ENCODE assay signal across 20 mouse cellular contexts in genomic region chr5:30108233-30108632, GRCm38 (mm10). TPM values are rescaled to one million over a fixed set of nuclear protein-coding genes. Genes with fewer than 3 reads are reported as not detected.
DNase-seq lines count a peak whose midpoint lies in the region; ATAC-seq and TF ChIP-seq lines count a peak whose summit lies in the region.
"Had no signal": no experiment of that assay in that cellular context is flagged by ENCODE, and none has a peak within 500 bp of the region (broad histone marks: within the 10 kb centered on the region; RNA-seq: fewer than 3 reads in every experiment).

No protein-coding gene starts in this region.

- peaks cover 79% of the 10 kb centered on the region for H3K4me1 ChIP-seq in midbrain, embryonic 10.5 days
- H3K4me1 ChIP-seq in midbrain, postnatal 0 days (ENCODE audit: insufficient read depth, low read length), result peaks cover 14% of the 10 kb centered on the region
- peaks cover 68% of the 10 kb centered on the region for H3K4me1 ChIP-seq in forebrain, embryonic 15.5 days
- H3K4me1 ChIP-seq in hindbrain, embryonic 16.5 days (ENCODE audit: control insufficient read depth, insufficient read depth, low read depth, low read length), result peaks cover 44% of the 10 kb centered on the region
- peaks cover 37% of the 10 kb centered on the region for H3K4me1 ChIP-seq in neural tube, embryonic 14.5 days (ENCODE audit: control insufficient read depth, insufficient read depth, low read length)

- H3K27me3 ChIP-seq in midbrain, embryonic 10.5 days (ENCODE audit: low read depth, poor library complexity, severe bottlenecking), result peaks cover 82% of the 10 kb centered on the region
- peaks cover under 1% of the 10 kb centered on the region; the same call in 1 of the 2 replicates for H3K27me3 ChIP-seq in midbrain, postnatal 0 days (ENCODE audit: insufficient read depth, low read length)
- no peaks in the 10 kb centered on the region for H3K27me3 ChIP-seq in forebrain, embryonic 15.5 days
- H3K27me3 ChIP-seq in hindbrain, embryonic 16.5 days (replicated peaks; ENCODE audit: control insufficient read depth, insufficient read depth, low read length), result peaks cover 12% of the 10 kb centered on the region
- no peaks in the 10 kb centered on the region for H3K27me3 ChIP-seq in neural tube, embryonic 14.5 days (ENCODE audit: control insufficient read depth, insufficient read depth, low read length)

- WGBS in midbrain, embryonic 10.5 days, result 53% methylated on average over 6 of the region's 6 CpGs
- WGBS in midbrain, postnatal 0 days, result 72% methylated on average over 6 of the region's 6 CpGs
- 62% methylated on average over 6 of the region's 6 CpGs for WGBS in forebrain, embryonic 15.5 days
- WGBS in hindbrain, embryonic 16.5 days, result 61% methylated on average over 6 of the region's 6 CpGs
- 62% methylated on average over 6 of the region's 6 CpGs for WGBS in neural tube, embryonic 14.5 days

- peak overlapping the region; percentile 89 for H3K27ac ChIP-seq in midbrain, embryonic 10.5 days (replicated peaks)
- no peak overlapping the region for H3K27ac ChIP-seq in midbrain, postnatal 0 days (ENCODE audit: low read depth, low read length)
- 0 out of 2 replicates have a peak overlapping the region, but pooled peaks have one; percentile 84 for H3K27ac ChIP-seq in forebrain, embryonic 15.5 days (replicated peaks)
- H3K27ac ChIP-seq in hindbrain, embryonic 16.5 days (ENCODE audit: low read depth, low read length), result peak overlapping the region; percentile 80
- H3K27ac ChIP-seq in neural tube, embryonic 14.5 days (ENCODE audit: low read depth, low read length), result peak overlapping the region; percentile 72
- H3K27ac ChIP-seq: embryonic facial prominence, embryonic 15.5 days; stomach, postnatal 0 days had no signal

- H3K4me2 ChIP-seq in midbrain, postnatal 0 days (ENCODE audit: low read depth, low read length, poor library complexity, severe bottlenecking), result no peak overlapping the region
- peak overlapping the region; percentile 86; the same call in 1 of the 2 replicates for H3K4me2 ChIP-seq in forebrain, embryonic 15.5 days (replicated peaks)
- peak overlapping the region; percentile 25 for H3K4me2 ChIP-seq in hindbrain, embryonic 16.5 days (ENCODE audit: low read length)
- peak overlapping the region; percentile 93; the same call in 1 of the 2 replicates for H3K4me2 ChIP-seq in neural tube, embryonic 14.5 days (ENCODE audit: low read depth, low read length)
- H3K4me2 ChIP-seq: embryonic facial prominence, embryonic 15.5 days had no signal

- ATAC-seq in midbrain, postnatal 0 days (ENCODE audit: low FRiP score), result no peak
- ATAC-seq in forebrain, embryonic 15.5 days (replicated peaks), result no peak
- no peak for ATAC-seq in hindbrain, embryonic 16.5 days
- ATAC-seq in neural tube, embryonic 14.5 days (ENCODE audit: low read depth), result no peak

- no peak for TF ChIP-seq CTCF in midbrain, postnatal 0 days (IDR thresholded peaks at IDR 0.05)

- H3K9ac ChIP-seq in midbrain, postnatal 0 days (replicated peaks; ENCODE audit: low read length, poor library complexity, severe bottlenecking), result no peak overlapping the region
- H3K9ac ChIP-seq in forebrain, embryonic 15.5 days (replicated peaks), result no peak overlapping the region
- no peak overlapping the region for H3K9ac ChIP-seq in hindbrain, embryonic 16.5 days (ENCODE audit: low read depth, low read length)
- no peak overlapping the region for H3K9ac ChIP-seq in neural tube, embryonic 14.5 days (replicated peaks; ENCODE audit: low read depth, low read length)
- H3K9ac ChIP-seq: embryonic facial prominence, embryonic 15.5 days had no signal

- H3K9me3 ChIP-seq in midbrain, embryonic 10.5 days (replicated peaks), result no peaks in the 10 kb centered on the region
- H3K9me3 ChIP-seq in midbrain, postnatal 0 days (ENCODE audit: low read length), result no peaks in the 10 kb centered on the region
- H3K9me3 ChIP-seq in forebrain, embryonic 15.5 days, result no peaks in the 10 kb centered on the region
- H3K9me3 ChIP-seq in hindbrain, embryonic 16.5 days (ENCODE audit: control insufficient read depth, low read length), result no peaks in the 10 kb centered on the region
- H3K9me3 ChIP-seq in neural tube, embryonic 14.5 days (ENCODE audit: control insufficient read depth, low read length), result no peaks in the 10 kb centered on the region
- H3K9me3 ChIP-seq: embryonic facial prominence, embryonic 15.5 days had no signal

- peak overlapping the region; percentile 71 for H3K4me3 ChIP-seq in midbrain, embryonic 10.5 days
- no peak overlapping the region for H3K4me3 ChIP-seq in midbrain, postnatal 0 days (ENCODE audit: low read depth, low read length)
- no peak overlapping the region for H3K4me3 ChIP-seq in forebrain, embryonic 15.5 days
- H3K4me3 ChIP-seq in hindbrain, embryonic 16.5 days (ENCODE audit: low read length), result no peak overlapping the region
- no peak overlapping the region for H3K4me3 ChIP-seq in neural tube, embryonic 14.5 days (ENCODE audit: low read depth, low read length)
- H3K4me3 ChIP-seq: embryonic facial prominence, embryonic 15.5 days had no signal

- no peak for DNase-seq in midbrain, embryonic 10.5 days (ENCODE audit: low spot score)
- no peak for DNase-seq in midbrain, postnatal 0 days (ENCODE audit: low spot score)
- no peak for DNase-seq in frontal cortex, adult 2 months (ENCODE audit: extremely low spot score in 1 of 2, low spot score in 1 of 2)
- no peak for DNase-seq in adrenal gland, adult 2 months
- DNase-seq: adrenal gland, postnatal 25 days; kidney, adult 11 months; kidney, postnatal 36 days; layer of hippocampus, postnatal 36 days; lung, adult 2 months had no signal

- H3K36me3 ChIP-seq in midbrain, embryonic 10.5 days, result 0 out of 2 replicates have a peak, but pooled peaks cover 6% of the 10 kb centered on the region
- no peaks in the 10 kb centered on the region for H3K36me3 ChIP-seq in midbrain, postnatal 0 days (ENCODE audit: insufficient read depth, low read length)
- no peaks in the 10 kb centered on the region for H3K36me3 ChIP-seq in forebrain, embryonic 15.5 days
- H3K36me3 ChIP-seq in hindbrain, embryonic 16.5 days (ENCODE audit: control insufficient read depth, insufficient read depth, low read length), result no peaks in the 10 kb centered on the region
- H3K36me3 ChIP-seq in neural tube, embryonic 14.5 days (ENCODE audit: control insufficient read depth, insufficient read depth, low read length), result no peaks in the 10 kb centered on the region
- H3K36me3 ChIP-seq: embryonic facial prominence, embryonic 15.5 days had no signal

RNA-seq across cellular contexts. Expression of gene 3110082J24Rik, which starts 2.3 kb away (rescaled TPM):
- polyA plus RNA-seq in midbrain, embryonic 10.5 days (2016; fragmentation: Nextera tagmentation; extraction: Ambion mirVana), result 2.4 and 3.7 TPM in 2 replicates
- total RNA-seq in midbrain, postnatal 0 days (2014; rRNA removed), result 3.3 and 4.3 TPM in 2 replicates
- 2.6 and 3.8 TPM in 2 replicates for polyA plus RNA-seq in midbrain, postnatal 0 days (2015; fragmentation: Nextera tagmentation; extraction: Ambion mirVana)
- 2.9 and 3.1 TPM in 2 replicates for polyA plus RNA-seq in forebrain, embryonic 15.5 days (2015; fragmentation: Nextera tagmentation; extraction: Ambion mirVana)
- 3.5 and 4.6 TPM in 2 replicates for polyA plus RNA-seq in hindbrain, embryonic 16.5 days (2015; fragmentation: Nextera tagmentation; extraction: Ambion mirVana)
- 4.3 and 4.8 TPM in 2 replicates for polyA plus RNA-seq in neural tube, embryonic 14.5 days (2014; fragmentation: Nextera tagmentation; extraction: Ambion mirVana)
- polyA plus RNA-seq in frontal cortex, adult 2 months (2012; rRNA removed), result 4.3 and 4.6 TPM in 2 replicates
- total RNA-seq in adrenal gland, adult 2 months (2021), result not detected
- not detected in 2 replicates for polyA plus RNA-seq in adrenal gland, adult 2 months (2012; rRNA removed)
- total RNA-seq: adrenal gland, postnatal 25 days; megakaryocyte progenitor cell, adult 5-6 weeks; MEL had no signal
- polyA plus RNA-seq: embryonic facial prominence, embryonic 15.5 days; gonadal fat pad, adult 2 months; heart, embryonic 16.5 days; limb, embryonic 14.5 days; lung, adult 2 months; spleen, adult 2 months; stomach, postnatal 0 days had no signal

RNA-seq across cellular contexts. Expression of gene Garem2, which starts 3.3 kb away (rescaled TPM):
- polyA plus RNA-seq in midbrain, embryonic 10.5 days (2016; fragmentation: Nextera tagmentation; extraction: Ambion mirVana), result 6.9 and 9.4 TPM in 2 replicates
- 18.1 and 20.6 TPM in 2 replicates for total RNA-seq in midbrain, postnatal 0 days (2014; rRNA removed)
- 8.9 and 9.9 TPM in 2 replicates for polyA plus RNA-seq in midbrain, postnatal 0 days (2015; fragmentation: Nextera tagmentation; extraction: Ambion mirVana)
- polyA plus RNA-seq in forebrain, embryonic 15.5 days (2015; fragmentation: Nextera tagmentation; extraction: Ambion mirVana), result 12.7 and 12.8 TPM in 2 replicates
- 8.6 and 11.8 TPM in 2 replicates for polyA plus RNA-seq in hindbrain, embryonic 16.5 days (2015; fragmentation: Nextera tagmentation; extraction: Ambion mirVana)
- 12.5 and 13.3 TPM in 2 replicates for polyA plus RNA-seq in neural tube, embryonic 14.5 days (2014; fragmentation: Nextera tagmentation; extraction: Ambion mirVana)
- 15.0 and 17.5 TPM in 2 replicates for polyA plus RNA-seq in frontal cortex, adult 2 months (2012; rRNA removed)
- total RNA-seq in adrenal gland, adult 2 months (2021), result under 1 TPM in 1 of 2 experiments, not detected in 1; 0.10 TPM
- 0.11 TPM in 1 of 2 replicates, not detected in the other for polyA plus RNA-seq in adrenal gland, adult 2 months (2012; rRNA removed)
- total RNA-seq: megakaryocyte progenitor cell, adult 5-6 weeks had no signal
- polyA plus RNA-seq: spleen, adult 2 months had no signal

RNA-seq across cellular contexts. Expression of gene Tyms, which starts 34.8 kb away (rescaled TPM):
- 294 and 321 TPM in 2 replicates for polyA plus RNA-seq in midbrain, embryonic 10.5 days (2016; fragmentation: Nextera tagmentation; extraction: Ambion mirVana)
- total RNA-seq in midbrain, postnatal 0 days (2014; rRNA removed), result 9.1 and 11.3 TPM in 2 replicates
- 17.8 and 21.2 TPM in 2 replicates for polyA plus RNA-seq in midbrain, postnatal 0 days (2015; fragmentation: Nextera tagmentation; extraction: Ambion mirVana)
- polyA plus RNA-seq in forebrain, embryonic 15.5 days (2015; fragmentation: Nextera tagmentation; extraction: Ambion mirVana), result 99.2 and 114 TPM in 2 replicates
- polyA plus RNA-seq in hindbrain, embryonic 16.5 days (2015; fragmentation: Nextera tagmentation; extraction: Ambion mirVana), result 39.4 and 48.8 TPM in 2 replicates
- polyA plus RNA-seq in neural tube, embryonic 14.5 days (2014; fragmentation: Nextera tagmentation; extraction: Ambion mirVana), result 35.3 and 42.4 TPM in 2 replicates
- polyA plus RNA-seq in frontal cortex, adult 2 months (2012; rRNA removed), result 3.7 and 3.9 TPM in 2 replicates
- total RNA-seq in adrenal gland, adult 2 months (2021), result 10 to 100 TPM; 15.4 to 19.9 TPM
- 17.8 and 17.9 TPM in 2 replicates for polyA plus RNA-seq in adrenal gland, adult 2 months (2012; rRNA removed)

RNA-seq across cellular contexts. Expression of gene Hadha, which starts 46.7 kb away (rescaled TPM):
- polyA plus RNA-seq in midbrain, embryonic 10.5 days (2016; fragmentation: Nextera tagmentation; extraction: Ambion mirVana), result 101 and 115 TPM in 2 replicates
- 42.3 and 54.1 TPM in 2 replicates for total RNA-seq in midbrain, postnatal 0 days (2014; rRNA removed)
- polyA plus RNA-seq in midbrain, postnatal 0 days (2015; fragmentation: Nextera tagmentation; extraction: Ambion mirVana), result 58.7 and 59.8 TPM in 2 replicates
- polyA plus RNA-seq in forebrain, embryonic 15.5 days (2015; fragmentation: Nextera tagmentation; extraction: Ambion mirVana), result 73.9 and 79.7 TPM in 2 replicates
- polyA plus RNA-seq in hindbrain, embryonic 16.5 days (2015; fragmentation: Nextera tagmentation; extraction: Ambion mirVana), result 75.3 and 79.1 TPM in 2 replicates
- polyA plus RNA-seq in neural tube, embryonic 14.5 days (2014; fragmentation: Nextera tagmentation; extraction: Ambion mirVana), result 55.2 and 71.0 TPM in 2 replicates
- polyA plus RNA-seq in frontal cortex, adult 2 months (2012; rRNA removed), result 67.4 and 74.4 TPM in 2 replicates
- 100 to 1,000 TPM; 558 to 581 TPM for total RNA-seq in adrenal gland, adult 2 months (2021)
- polyA plus RNA-seq in adrenal gland, adult 2 months (2012; rRNA removed), result 72.9 and 82.6 TPM in 2 replicates

RNA-seq across cellular contexts. Expression of gene Hadhb, which starts 46.8 kb away (rescaled TPM):
- 104 and 106 TPM in 2 replicates for polyA plus RNA-seq in midbrain, embryonic 10.5 days (2016; fragmentation: Nextera tagmentation; extraction: Ambion mirVana)
- total RNA-seq in midbrain, postnatal 0 days (2014; rRNA removed), result 49.9 and 56.8 TPM in 2 replicates
- polyA plus RNA-seq in midbrain, postnatal 0 days (2015; fragmentation: Nextera tagmentation; extraction: Ambion mirVana), result 41.1 and 47.0 TPM in 2 replicates
- polyA plus RNA-seq in forebrain, embryonic 15.5 days (2015; fragmentation: Nextera tagmentation; extraction: Ambion mirVana), result 65.2 and 73.6 TPM in 2 replicates
- 66.4 and 70.4 TPM in 2 replicates for polyA plus RNA-seq in hindbrain, embryonic 16.5 days (2015; fragmentation: Nextera tagmentation; extraction: Ambion mirVana)
- polyA plus RNA-seq in neural tube, embryonic 14.5 days (2014; fragmentation: Nextera tagmentation; extraction: Ambion mirVana), result 54.5 and 67.6 TPM in 2 replicates
- 101 and 103 TPM in 2 replicates for polyA plus RNA-seq in frontal cortex, adult 2 months (2012; rRNA removed)
- 1,000 to 10,000 TPM in 1 of 2 experiments, 100 to 1,000 TPM in 1; 944 to 1,072 TPM for total RNA-seq in adrenal gland, adult 2 months (2021)
- polyA plus RNA-seq in adrenal gland, adult 2 months (2012; rRNA removed), result 65.7 and 66.9 TPM in 2 replicates
